Mouse (Mus musculus) thymus, adult 2 months (tissue): ENCODE measurements around the gene Cog4. TPM values are rescaled to one million over a fixed set of nuclear protein-coding genes. Genes with fewer than 3 reads are reported as not detected.
"Not testable (repeated sequence)": the region's sequence is repeated elsewhere in the genome, so short reads cannot be mapped to it uniquely, and the experiment has no call there.

Source experiments
- DNase-seq: peaks from one replicate; pipeline ENCODE4 v3.0.0; 2021
- H3K27ac ChIP-seq: fragments of 200-500 bp; 2 replicates; pipeline ENCODE4 v1.5.1; 2012; ENCODE audit warnings: low read length, control low read depth; ENCODE audit not compliant: control insufficient read depth, insufficient read depth
- H3K27me3 ChIP-seq: fragments of 200-500 bp; 2 replicates; pipeline ENCODE4 v1.6.1; 2012; ENCODE audit warnings: mild to moderate bottlenecking, low read length, moderate library complexity, mixed read lengths; ENCODE audit not compliant: control insufficient read depth, insufficient read depth
- H3K36me3 ChIP-seq: fragments of 200-500 bp; 2 replicates; pipeline ENCODE4 v1.6.1; 2012; ENCODE audit warnings: mild to moderate bottlenecking, low read length, moderate library complexity; ENCODE audit not compliant: control insufficient read depth, insufficient read depth
- H3K4me1 ChIP-seq: fragments of 200-500 bp; replicated peaks from 2 replicates; pipeline ENCODE4 v1.6.1; 2012; ENCODE audit warnings: low read length; ENCODE audit not compliant: control insufficient read depth, insufficient read depth
- H3K4me3 ChIP-seq: fragments of 200-500 bp; 2 replicates; pipeline ENCODE4 v1.5.1; 2012; ENCODE audit warnings: mild to moderate bottlenecking, low read length, control low read depth, moderate library complexity; ENCODE audit not compliant: control insufficient read depth, insufficient read depth
- CTCF ChIP-seq: fragments of 200-500 bp; IDR thresholded peaks from 2 replicates; pipeline ENCODE4 v1.5.1; 2012; ENCODE audit warnings: mild to moderate bottlenecking, control low read depth, low read length, moderate library complexity, borderline replicate concordance; ENCODE audit not compliant: control insufficient read depth, poor library complexity, insufficient read depth; ENCODE audit errors: extremely low read depth
- POLR2A ChIP-seq: fragments of 200-500 bp; IDR thresholded peaks from 2 replicates; pipeline ENCODE4 v1.6.1; 2012; ENCODE audit warnings: mild to moderate bottlenecking, low read length, control low read depth, moderate library complexity; ENCODE audit not compliant: control insufficient read depth, poor library complexity, insufficient read depth; ENCODE audit errors: extremely low read depth
- WGBS: fragments of 180-500 bp; shearing (Covaris S2); methylation state at CpG from one replicate; pipeline ENCODE4 v1.1.7; 2018; 5-methylcytosine and 5-hydroxymethylcytosine counted together
- polyA plus RNA-seq: library from polyadenylated mRNA; depleted of rRNA; stranded (reverse); fragments of >200 nt; gene quantifications from 2 replicates; pipeline ENCODE4 v1.2.3, GENCODE M21; 2012

Gene Cog4
- polyA plus RNA-seq, 1 experiment, result 38.3 TPM

DNA sequence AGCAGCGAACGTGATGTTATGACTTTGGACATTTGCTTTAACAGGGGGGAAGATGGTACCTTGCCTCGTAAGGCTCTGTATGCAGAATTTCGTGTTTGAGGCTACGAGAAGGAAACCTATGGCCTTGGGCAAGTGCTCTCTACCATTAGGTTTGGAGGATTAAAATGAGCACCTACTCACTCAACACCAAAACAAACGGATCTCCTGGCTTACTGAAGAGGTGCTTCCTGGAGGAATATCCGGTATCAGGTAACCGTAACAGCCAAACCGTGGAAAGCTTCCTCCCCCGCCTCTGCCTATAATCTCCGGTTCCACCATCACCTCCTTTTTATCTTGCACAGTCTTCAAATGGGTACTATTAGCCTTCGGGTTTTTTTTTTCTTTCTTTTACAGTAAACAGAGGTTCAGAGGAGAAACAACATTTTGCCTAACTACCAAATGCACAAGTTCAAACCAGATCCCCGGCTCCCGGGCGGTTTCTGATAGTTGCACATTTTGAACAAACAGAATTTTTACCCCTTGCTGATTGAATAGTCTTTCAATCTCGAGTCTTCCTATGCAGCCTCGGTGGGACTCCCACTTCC is 487 bp upstream of the Cog4 start:
- peaks cover 40% of the 10 kb centered on the region for H3K36me3 ChIP-seq
- 2% methylated on average over 17 of the region's 17 CpGs for WGBS
- H3K27ac ChIP-seq, result peak overlapping the region; percentile 85
- no peak for TF ChIP-seq POLR2A
- no peak for TF ChIP-seq CTCF
- no peaks in the 10 kb centered on the region for H3K27me3 ChIP-seq
- peak overlapping the region; percentile 99 for H3K4me3 ChIP-seq
- peaks cover 7% of the 10 kb centered on the region; the same call in 1 of the 2 replicates for H3K4me1 ChIP-seq
- DNase-seq, result peak; percentile 15

DNA sequence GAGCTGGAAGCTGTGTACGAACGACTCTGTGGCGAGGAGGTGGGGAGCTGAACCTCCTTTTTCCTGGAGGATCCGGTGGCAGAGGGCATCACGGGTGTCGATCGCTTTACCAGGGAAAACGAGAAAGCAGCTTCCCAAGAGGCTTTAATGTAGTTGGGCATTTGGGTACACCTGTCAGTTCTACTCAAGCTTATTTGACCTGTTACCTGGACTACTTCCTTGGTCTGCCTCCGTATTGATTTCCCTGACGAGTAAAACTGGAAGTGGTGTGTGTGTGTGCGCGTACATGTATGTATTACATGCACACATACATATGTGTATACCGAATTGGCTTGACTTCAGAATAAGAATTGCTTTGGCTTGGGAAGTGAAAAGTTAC is 760 bp downstream of the Cog4 start:
- DNase-seq, result no peak
- Histone ChIP-seq H3K27ac (peak overlapping the region; percentile 33; the same call in 1 of the 2 replicates), H3K4me1 (peaks cover 7% of the 10 kb centered on the region; the same call in 1 of the 2 replicates), H3K27me3 (no peaks in the 10 kb centered on the region), H3K4me3 (peak overlapping the region; percentile 99), H3K36me3 (peaks cover 42% of the 10 kb centered on the region)
- under 1% methylated on average over 13 of the region's 13 CpGs for WGBS
- TF ChIP-seq CTCF (no peak), POLR2A (no peak)

DNA sequence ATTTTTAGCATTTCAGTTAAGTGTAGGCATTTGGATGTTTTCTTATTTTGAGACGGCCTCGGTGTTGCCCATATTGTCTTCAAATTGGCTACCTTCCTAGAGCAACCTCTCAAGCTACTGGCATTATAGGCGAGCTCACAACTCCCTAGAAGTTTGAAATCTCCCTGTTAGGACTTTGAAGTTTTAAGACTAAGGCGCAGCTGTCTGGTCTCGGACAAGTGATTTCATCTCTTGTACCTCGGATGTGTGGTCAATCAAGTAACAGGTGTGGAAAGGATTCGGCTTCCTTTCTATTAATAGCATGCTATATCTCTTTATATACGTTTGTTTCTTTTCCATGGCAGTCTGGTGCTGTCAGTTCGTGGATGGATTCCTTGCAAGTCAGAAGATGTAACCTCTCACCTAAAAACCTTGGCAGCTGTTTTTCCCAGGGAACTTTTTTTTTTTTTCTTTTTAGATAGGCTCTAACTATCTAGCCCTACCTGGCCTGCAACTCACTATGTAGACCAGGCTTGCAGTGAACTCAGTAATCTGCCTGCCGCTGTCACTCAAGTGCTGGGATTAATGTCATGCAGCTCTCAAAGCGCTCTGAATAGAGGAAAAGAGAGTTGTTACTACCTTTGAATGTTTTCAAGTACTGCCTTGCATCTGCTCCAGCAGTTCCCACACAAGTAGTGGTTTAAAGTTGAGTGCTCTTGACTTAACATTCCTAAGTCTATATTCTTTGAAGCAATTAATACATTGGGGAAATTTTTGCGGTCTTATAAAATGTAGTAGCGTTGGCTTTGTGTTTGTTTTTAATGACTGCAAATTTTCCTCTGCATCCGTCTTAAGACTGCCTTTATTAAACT is 1.5 kb downstream of the Cog4 start:
- H3K4me3 ChIP-seq, result no peak overlapping the region
- 43% methylated on average over 14 of the region's 14 CpGs for WGBS

DNA sequence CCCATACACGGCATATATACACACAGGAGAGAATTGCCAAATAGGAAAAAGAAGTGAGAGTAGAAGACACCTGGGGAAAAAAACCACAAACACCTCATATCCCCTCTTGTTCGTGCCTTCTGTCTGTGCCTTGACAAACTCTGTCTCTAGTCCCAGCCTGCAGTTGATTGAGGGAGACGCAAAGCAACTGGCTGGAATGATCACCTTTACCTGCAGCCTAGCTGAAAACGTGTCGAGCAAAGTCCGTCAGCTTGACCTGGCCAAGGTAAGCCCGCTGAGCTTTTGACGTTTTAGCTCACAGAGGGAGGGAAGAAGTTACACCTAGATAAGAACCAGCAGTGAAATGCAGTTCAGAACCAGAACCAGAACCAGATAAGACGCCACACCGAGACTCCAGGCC is 4.8 kb downstream of the Cog4 start:
- 97% methylated on average over 10 of the region's 10 CpGs for WGBS
- Histone ChIP-seq H3K27me3 (no peaks in the 10 kb centered on the region), H3K4me1 (0 out of 2 replicates have a peak, but pooled peaks cover 2% of the 10 kb centered on the region), H3K4me3 (no peak overlapping the region), H3K36me3 (peaks cover 63% of the 10 kb centered on the region), H3K27ac (no peak overlapping the region)
- no peak for DNase-seq
- TF ChIP-seq POLR2A (no peak), CTCF (no peak)

More for the DNA sequence above, 1.5 kb downstream of the Cog4 start:
- H3K27me3 ChIP-seq, result no peaks in the 10 kb centered on the region
- TF ChIP-seq CTCF (no peak), POLR2A (no peak)
- H3K4me1 ChIP-seq, result peaks cover 7% of the 10 kb centered on the region; the same call in 1 of the 2 replicates
- no peak for DNase-seq
- peaks cover 42% of the 10 kb centered on the region for H3K36me3 ChIP-seq
- no peak overlapping the region for H3K27ac ChIP-seq

- H3K4me3 ChIP-seq, H3K27me3 ChIP-seq, H3K27ac ChIP-seq, H3K4me1 ChIP-seq, DNase-seq: not testable (repeated sequence)
- WGBS, result 97% methylated on average over 4 of the region's 4 CpGs
- H3K36me3 ChIP-seq, result peaks cover 84% of the 10 kb centered on the region
Observed at GRCm38 (mm10) chr8:110856073-110856472, 9.7 kb downstream of the Cog4 start.

- H3K27ac ChIP-seq, result no peak overlapping the region
- no peak overlapping the region for H3K4me3 ChIP-seq
- TF ChIP-seq CTCF (no peak), POLR2A (no peak)
- H3K36me3 ChIP-seq, result peaks cover 78% of the 10 kb centered on the region
- DNase-seq, result no peak
- H3K4me1 ChIP-seq, result no peaks in the 10 kb centered on the region
- WGBS, result 87% methylated on average over 5 of the region's 5 CpGs
- H3K27me3 ChIP-seq, result no peaks in the 10 kb centered on the region
Observed at GRCm38 (mm10) chr8:110856760-110857461, 10.5 kb downstream of the Cog4 start.
